Mouse (Mus musculus): ENCODE measurements around the gene Ap1b1.
"Not testable (repeated sequence)": the region's sequence is repeated elsewhere in the genome, so short reads cannot be mapped to it uniquely, and the experiment has no call there.

Gene Ap1b1

DNA sequence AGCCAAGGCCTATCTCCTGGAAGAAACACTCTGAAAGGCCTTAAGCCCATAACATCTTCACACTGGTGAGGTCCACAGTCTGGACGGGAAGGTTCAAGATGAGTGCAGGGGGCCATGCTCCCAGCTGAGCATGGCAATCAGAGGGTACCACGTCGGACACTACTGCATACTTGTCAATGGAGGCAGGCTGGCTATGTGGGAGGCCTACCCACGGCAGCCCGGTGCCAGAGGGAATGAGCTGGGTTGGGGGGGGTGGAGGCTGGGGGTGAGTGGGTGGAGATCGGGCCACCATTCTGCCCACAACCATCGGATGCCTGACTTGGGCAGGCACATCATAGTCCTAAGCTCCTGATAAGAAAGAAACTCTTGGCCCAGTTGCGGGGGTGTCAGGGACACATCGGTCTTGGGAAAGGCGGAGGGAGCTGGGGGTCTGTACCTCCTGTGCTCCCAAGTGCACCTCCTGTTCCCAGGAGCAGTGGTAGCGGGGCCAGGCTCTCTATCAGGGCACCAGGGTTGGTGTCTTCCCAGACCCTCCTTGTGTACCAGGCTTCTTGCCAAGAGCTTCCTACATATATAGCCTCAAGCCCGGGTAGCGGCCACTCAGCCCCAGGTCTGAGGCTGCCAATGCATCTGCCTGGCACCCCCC lies 76.4 kb downstream of the Ap1b1 start:
- no peak for DNase-seq

DNA sequence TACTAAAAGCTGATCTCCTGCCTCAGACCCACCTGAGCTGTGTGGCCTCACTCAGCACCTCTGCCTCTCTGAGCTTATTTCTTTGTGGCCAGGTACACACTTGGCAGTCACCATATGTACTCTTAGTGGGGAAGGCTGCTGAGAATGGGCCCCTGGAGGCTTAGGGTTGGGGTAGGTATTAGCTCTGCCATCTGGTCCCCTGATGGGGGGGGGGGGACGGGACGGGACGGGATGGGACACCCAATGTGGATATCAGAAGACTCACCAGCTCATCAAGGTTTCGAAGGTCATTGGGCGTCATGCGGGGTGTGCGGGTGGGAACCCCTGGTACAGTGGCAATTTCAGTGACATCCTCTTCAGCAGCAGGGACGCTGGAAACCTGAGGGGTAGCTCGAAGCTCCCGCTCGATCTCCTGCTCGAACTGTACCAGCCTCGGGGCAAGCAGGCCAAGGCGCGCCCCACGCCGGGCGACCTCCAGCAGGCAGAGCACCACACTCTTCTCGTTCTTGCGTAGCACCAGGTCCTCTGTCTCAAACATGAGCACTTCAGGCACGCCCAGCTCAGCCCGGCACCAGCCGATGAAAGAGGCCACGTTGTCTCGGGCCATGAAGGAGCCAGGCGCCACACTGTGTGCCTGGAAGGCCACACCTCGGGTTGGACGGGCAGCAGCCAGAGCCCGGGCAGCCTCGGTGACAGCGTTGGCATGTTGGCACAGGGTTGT lies 77.1 kb downstream of the Ap1b1 start:
- DNase-seq, result no peak

DNA sequence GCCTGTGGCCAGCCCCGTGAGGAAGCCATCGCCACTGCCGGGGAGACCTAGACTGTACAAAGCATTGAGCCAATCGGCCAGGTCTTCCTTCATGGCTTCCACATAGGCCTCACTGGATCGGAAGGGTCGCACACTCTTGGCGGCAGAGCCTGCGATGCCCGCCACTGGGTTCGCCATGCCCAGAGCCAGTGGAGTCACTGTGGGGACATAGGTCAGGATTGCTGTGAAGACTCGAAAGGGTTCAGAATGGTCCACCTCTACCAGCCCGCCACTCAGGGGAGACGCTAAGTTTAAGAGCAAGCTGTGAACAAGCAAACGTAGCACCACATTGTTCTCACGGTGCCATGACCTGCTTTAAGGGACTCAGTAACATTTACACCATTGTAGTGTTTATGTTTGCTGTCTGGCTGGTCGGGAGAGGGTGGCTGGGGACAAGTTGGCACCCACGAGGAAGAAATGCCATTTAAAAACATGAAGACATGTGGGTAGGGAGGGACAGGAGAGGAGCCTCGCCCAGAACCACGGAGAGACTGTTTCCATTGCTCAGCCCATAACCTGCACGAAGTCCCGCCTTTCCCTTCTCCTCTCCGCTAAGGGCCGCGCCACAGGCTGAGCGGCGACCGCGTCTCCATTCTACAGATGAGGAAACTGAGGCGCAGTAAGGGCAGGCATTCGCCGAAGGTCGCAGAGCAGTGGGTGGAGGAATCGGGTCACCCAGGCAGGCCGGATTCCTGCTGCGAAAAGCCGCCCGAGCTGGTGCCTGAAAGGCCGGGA lies 77.8 kb downstream of the Ap1b1 start:
- peak; percentile 27 for DNase-seq

DNA sequence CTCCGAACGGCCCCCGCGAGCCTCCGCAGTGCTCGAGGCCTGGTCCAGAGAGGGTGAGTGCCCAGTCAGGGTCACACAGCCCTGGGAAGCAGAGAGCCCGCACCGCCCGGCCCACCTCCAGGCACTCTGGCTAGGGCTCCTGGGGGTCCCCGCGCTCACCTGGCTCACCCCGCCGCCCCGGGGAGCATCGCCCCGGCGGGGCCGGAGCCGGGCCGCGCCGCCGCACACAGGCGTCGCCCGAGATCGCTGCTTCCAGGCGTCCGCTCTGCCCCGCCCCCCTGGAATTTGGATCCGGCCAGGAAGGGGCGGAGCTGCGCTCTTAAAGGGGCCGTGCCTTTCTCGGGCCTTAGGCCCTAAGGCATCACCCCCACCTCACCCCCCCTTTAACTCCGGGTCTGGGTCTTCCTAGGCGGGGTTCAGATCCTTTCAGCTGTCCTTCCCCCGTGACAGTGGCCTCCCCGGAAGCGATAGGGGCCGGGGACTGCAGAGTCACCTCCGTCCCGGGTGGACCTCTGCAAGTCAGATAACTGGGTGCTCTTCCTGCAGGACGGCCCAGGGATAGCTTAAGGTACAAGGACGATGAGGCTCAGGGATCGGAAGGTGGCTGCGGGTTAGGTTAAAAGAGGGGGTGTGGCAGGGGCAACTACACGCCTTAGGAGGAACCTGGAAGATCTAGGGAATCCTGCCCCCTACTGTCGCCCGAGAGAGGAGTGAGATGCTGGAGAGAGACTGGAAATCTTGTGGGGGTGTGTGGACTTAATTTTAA lies 78.6 kb downstream of the Ap1b1 start, which contains the start of gene Gas2l1:
Gas2l1 (minus strand) TSS at position 272 of the 766 bp plus-strand sequence.
- DNase-seq, result peak; percentile 92

DNA sequence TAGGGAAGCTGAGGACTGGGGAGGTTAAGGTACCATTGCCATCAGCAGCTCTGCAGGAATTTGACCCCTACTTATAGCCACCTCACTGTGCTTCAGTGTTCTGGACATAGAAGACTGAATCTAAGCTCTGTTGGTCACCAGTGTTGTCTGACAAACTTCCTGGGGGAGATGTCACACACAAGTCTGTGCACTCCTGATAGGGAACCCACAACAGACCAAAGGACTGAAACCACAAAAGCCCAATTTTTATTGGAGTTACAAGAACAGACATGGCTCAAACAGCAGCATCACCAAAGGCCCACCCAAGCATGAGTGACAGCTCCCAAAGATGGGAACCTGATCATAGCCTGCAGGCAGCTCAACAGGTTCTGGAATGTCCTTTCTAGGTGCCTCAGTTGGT lies 80.4 kb downstream of the Ap1b1 start:
- no peak for DNase-seq

DNA sequence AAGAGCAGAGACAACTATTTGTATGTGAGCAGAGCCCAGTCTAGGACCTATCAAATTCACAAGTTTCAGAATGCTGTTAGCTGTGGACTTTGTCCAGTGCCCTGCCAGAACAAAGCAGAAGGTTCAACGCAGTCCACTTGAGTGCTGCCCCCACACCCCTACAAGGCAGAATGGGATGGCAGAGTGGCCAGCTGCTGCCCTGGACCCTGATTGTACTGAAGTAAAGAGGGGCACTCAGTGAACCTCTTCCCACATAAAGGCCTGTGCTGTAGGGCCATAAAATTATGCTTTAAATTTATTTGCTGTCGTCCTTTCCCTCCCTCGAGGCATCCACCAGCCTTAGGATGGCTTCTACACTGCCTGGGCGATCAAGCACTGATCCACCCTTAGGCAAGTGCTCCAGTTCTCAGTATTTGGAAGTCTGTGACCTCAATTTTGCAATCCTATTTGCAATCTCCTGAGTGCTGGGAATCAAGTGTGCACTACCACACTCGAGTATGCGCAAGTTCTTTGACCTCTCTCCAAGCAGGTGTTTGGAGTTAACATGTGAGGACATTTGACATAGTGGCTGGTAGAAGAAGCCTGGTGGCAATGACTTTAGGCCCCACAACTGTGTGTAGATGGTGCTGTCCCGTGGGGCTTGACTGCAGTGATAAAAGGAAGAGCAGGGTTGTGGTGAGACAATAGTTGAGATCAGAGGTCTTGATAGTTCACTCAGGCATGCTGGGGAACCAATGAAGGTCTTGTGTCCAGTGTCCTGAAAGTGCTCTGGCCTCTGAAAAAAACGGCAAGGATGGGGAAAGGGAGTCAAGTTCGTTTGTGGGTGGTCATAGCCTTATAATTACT lies 81.7 kb downstream of the Ap1b1 start:
- no peak for DNase-seq

DNA sequence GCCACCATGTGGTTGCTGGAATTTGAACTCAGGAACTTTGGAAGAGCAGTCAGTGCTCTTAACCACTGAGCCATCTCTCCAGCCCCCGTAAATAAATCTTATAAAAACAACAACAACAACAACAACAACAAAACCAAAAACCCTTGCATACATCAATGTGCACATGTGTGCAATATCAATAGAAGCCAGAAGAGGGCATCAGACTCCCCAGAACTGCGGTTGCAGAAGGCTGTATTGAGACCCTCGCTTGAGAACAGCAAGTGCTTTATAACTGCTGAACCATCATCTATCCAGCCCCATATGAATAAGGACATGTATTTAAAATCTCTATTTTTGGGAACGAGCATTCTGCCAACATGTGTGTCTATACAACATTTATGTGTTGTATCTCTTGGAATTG lies 88.3 kb downstream of the Ap1b1 start:
- DNase-seq, result peak; percentile 44

DNA sequence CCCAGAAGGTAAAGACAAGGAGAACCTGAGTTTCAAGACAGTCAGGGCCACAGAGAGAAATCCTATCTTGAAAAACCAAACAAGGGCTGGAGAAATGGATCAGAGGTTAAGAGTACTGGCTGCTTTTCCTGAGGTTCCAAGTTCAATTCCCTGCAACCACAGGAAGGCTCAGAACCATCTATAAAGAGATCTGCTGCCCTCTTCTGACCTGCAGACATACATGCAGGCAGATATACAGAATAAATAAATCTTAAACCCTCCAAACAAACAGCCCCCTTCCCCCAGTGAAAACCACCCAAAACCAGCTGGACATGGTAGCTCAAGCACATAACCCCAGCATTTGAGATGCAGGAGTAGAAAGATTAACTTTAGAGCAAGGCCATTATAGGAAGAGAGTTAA lies 89.1 kb downstream of the Ap1b1 start:
- no peak for DNase-seq

DNA sequence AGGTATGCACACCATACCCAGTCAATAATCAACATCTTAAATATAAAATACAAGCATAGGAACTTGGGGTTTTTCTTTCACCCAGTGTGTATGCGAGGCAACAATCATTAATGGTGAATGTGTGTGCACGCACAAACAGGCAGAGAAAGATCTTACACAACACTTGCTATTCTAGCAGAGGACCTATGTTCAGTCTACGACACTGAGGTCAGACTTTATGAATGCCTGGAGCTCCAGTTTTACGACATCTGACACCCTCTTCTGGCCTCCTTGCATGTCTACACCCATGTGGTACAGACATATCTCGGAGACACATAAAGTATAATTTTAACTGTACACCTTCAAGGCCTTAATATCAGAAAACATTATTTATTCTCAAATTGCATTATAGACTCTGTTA lies 90.2 kb downstream of the Ap1b1 start:
- not testable (repeated sequence) for DNase-seq

DNA sequence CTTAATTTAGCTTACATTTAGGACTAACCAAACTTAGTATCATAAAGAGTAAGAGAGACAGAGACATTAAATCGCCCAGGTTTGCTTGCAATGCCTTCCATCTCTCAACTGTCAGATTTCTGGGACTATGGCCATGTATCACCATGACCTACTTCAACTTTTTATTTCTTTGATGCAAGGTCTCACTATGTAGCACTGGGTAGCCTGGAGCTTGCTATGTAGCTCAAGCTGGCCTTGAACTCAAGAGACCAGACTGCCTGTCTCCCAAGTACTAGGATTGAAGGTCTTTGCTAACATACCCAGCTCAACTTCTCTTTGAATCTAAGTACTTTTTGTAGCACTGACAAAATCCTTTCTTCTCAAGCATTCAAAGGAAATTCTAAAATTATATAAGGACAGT lies 102.5 kb downstream of the Ap1b1 start:
- no peak for DNase-seq

DNA sequence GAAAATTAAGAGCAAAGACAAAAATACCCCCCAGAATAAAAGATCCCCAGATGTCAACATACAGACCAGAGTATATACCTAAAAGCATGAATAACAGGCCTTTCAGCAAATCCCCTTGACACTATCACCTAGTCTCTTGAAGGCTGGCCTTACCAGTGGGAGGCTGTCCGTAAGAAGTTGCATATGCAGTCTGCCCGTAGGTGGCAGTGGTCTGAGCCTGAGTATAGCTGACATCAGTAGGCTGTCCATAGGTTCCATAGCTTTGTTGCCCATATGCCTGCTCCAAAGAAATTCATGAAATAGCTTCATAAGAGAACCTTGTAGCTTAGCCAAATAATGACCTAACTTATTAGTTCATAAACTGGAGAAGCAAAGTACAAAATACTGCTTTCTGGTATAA lies 105.1 kb downstream of the Ap1b1 start:
- no peak for DNase-seq

Data from kidney, adult 9 months (tissue).